Mouse (Mus musculus): ENCODE measurements around the gene Litaf. TPM values are rescaled to one million over a fixed set of nuclear protein-coding genes. Genes with fewer than 3 reads are reported as not detected.

The Litaf gene
- polyA plus RNA-seq, 1 experiment from 2014 or later, result 53.6 TPM

GRCm38 (mm10) chr16:11064341-11064740, 1.6 kb downstream of the Litaf start:
- Histone ChIP-seq H3K27ac (no peak overlapping the region), H3K9ac (0 out of 2 replicates have a peak overlapping the region, but pooled peaks have one; percentile 2), H3K9me3 (no peaks in the 10 kb centered on the region), H3K4me3 (replicated peaks) (no peak overlapping the region), H3K4me2 (no peak overlapping the region), H3K4me1 (peaks cover 53% of the 10 kb centered on the region), H3K27me3 (no peaks in the 10 kb centered on the region), H3K36me3 (replicated peaks) (no peaks in the 10 kb centered on the region)
- ATAC-seq (ENCODE audit: low FRiP score), result no peak
- WGBS, result 90% methylated on average over 4 of the region's 4 CpGs

- Histone ChIP-seq H3K27ac (peak overlapping the region; percentile 89), H3K27me3 (no peaks in the 10 kb centered on the region), H3K4me1 (peaks cover 41% of the 10 kb centered on the region), H3K4me3 (replicated peaks) (no peak overlapping the region), H3K36me3 (replicated peaks) (no peaks in the 10 kb centered on the region), H3K4me2 (peak overlapping the region; percentile 19; the same call in 1 of the 2 replicates), H3K9me3 (no peaks in the 10 kb centered on the region), H3K9ac (peak overlapping the region; percentile 34; the same call in 1 of the 2 replicates)
- ATAC-seq (ENCODE audit: low FRiP score), result no peak
- 16% methylated on average over 13 of the region's 13 CpGs for WGBS
These were observed 2.9 kb downstream of the Litaf start for GRCm38 (mm10) chr16:11062794-11063721.

- ATAC-seq (ENCODE audit: low FRiP score), result no peak
- no peak within 1 kb of the TSS for H3K4me3 ChIP-seq (replicated peaks)
- WGBS, result 86% methylated on average over 4 of the region's 4 CpGs
These were observed 5.3 kb downstream of the Litaf start, which contains the start of gene Snn for GRCm38 (mm10) chr16:11060645-11061044. Snn (plus strand) TSS chr16:11060945.

GRCm38 (mm10) chr16:11055916-11056315, 10.0 kb downstream of the Litaf start:
- H3K4me2 ChIP-seq, result no peak overlapping the region
- no peak for ATAC-seq (ENCODE audit: low FRiP score)

More at GRCm38 (mm10) chr16:11060645-11061044, 5.3 kb downstream of the Litaf start, which contains the start of gene Snn:
- no peak within 1 kb of the TSS for H3K9ac ChIP-seq
- peaks cover 27% of the 10 kb centered on the region for H3K4me1 ChIP-seq
- H3K27me3 ChIP-seq, result no peaks in the 10 kb centered on the region
- H3K9me3 ChIP-seq, result no peaks in the 10 kb centered on the region
- H3K36me3 ChIP-seq (replicated peaks), result no peaks in the 10 kb centered on the region
- no peak within 1 kb of the TSS for H3K27ac ChIP-seq
- no peak within 1 kb of the TSS for H3K4me2 ChIP-seq

GRCm38 (mm10) chr16:11054871-11055270, 11.1 kb downstream of the Litaf start:
- Histone ChIP-seq H3K4me1 (no peaks in the 10 kb centered on the region), H3K4me3 (replicated peaks) (no peak overlapping the region), H3K27me3 (no peaks in the 10 kb centered on the region), H3K9me3 (no peaks in the 10 kb centered on the region), H3K27ac (no peak overlapping the region), H3K4me2 (no peak overlapping the region), H3K36me3 (replicated peaks) (no peaks in the 10 kb centered on the region), H3K9ac (no peak overlapping the region)
- no peak for ATAC-seq (ENCODE audit: low FRiP score)
- WGBS, result 86% methylated on average over 6 of the region's 6 CpGs

More at GRCm38 (mm10) chr16:11055916-11056315, 10.0 kb downstream of the Litaf start:
- Histone ChIP-seq H3K27ac (no peak overlapping the region), H3K9ac (no peak overlapping the region), H3K36me3 (replicated peaks) (no peaks in the 10 kb centered on the region), H3K4me1 (no peaks in the 10 kb centered on the region), H3K4me3 (replicated peaks) (no peak overlapping the region), H3K9me3 (no peaks in the 10 kb centered on the region), H3K27me3 (no peaks in the 10 kb centered on the region)
- 68% methylated on average over 5 of the region's 5 CpGs for WGBS

GRCm38 (mm10) chr16:11054409-11054808, 11.5 kb downstream of the Litaf start:
- H3K27ac ChIP-seq, result no peak overlapping the region
- H3K9me3 ChIP-seq, result no peaks in the 10 kb centered on the region
- no peaks in the 10 kb centered on the region for H3K4me1 ChIP-seq
- no peaks in the 10 kb centered on the region for H3K27me3 ChIP-seq
- 67% methylated on average over 6 of the region's 6 CpGs for WGBS
- H3K36me3 ChIP-seq (replicated peaks), result no peaks in the 10 kb centered on the region
- no peak for ATAC-seq (ENCODE audit: low FRiP score)
- H3K9ac ChIP-seq, result no peak overlapping the region
- no peak overlapping the region for H3K4me3 ChIP-seq (replicated peaks)
- no peak overlapping the region for H3K4me2 ChIP-seq

- Histone ChIP-seq H3K36me3 (replicated peaks) (no peaks in the 10 kb centered on the region), H3K4me1 (no peaks in the 10 kb centered on the region), H3K9me3 (no peaks in the 10 kb centered on the region), H3K27ac (no peak overlapping the region), H3K4me2 (no peak overlapping the region), H3K9ac (no peak overlapping the region), H3K27me3 (no peaks in the 10 kb centered on the region), H3K4me3 (replicated peaks) (no peak overlapping the region)
- no peak for ATAC-seq (ENCODE audit: low FRiP score)
- WGBS, result 90% methylated on average over 11 of the region's 11 CpGs
These were observed 14.8 kb downstream of the Litaf start for GRCm38 (mm10) chr16:11051134-11051533.

GRCm38 (mm10) chr16:11050226-11050625, 15.7 kb downstream of the Litaf start:
- 93% methylated on average over 2 of the region's 2 CpGs for WGBS
- Histone ChIP-seq H3K9me3 (no peaks in the 10 kb centered on the region), H3K4me3 (replicated peaks) (no peak overlapping the region), H3K27ac (no peak overlapping the region), H3K4me2 (no peak overlapping the region), H3K4me1 (no peaks in the 10 kb centered on the region), H3K27me3 (no peaks in the 10 kb centered on the region), H3K9ac (no peak overlapping the region), H3K36me3 (replicated peaks) (no peaks in the 10 kb centered on the region)
- no peak for ATAC-seq (ENCODE audit: low FRiP score)

GRCm38 (mm10) chr16:11047130-11047529, 18.8 kb downstream of the Litaf start:
- Histone ChIP-seq H3K9ac (no peak overlapping the region), H3K27me3 (no peaks in the 10 kb centered on the region), H3K9me3 (no peaks in the 10 kb centered on the region), H3K4me1 (no peaks in the 10 kb centered on the region), H3K4me3 (replicated peaks) (no peak overlapping the region), H3K36me3 (replicated peaks) (no peaks in the 10 kb centered on the region), H3K27ac (no peak overlapping the region), H3K4me2 (no peak overlapping the region)
- WGBS, result 89% methylated on average over 7 of the region's 7 CpGs
- ATAC-seq (ENCODE audit: low FRiP score), result no peak

- H3K9me3 ChIP-seq, result no peaks in the 10 kb centered on the region
- H3K36me3 ChIP-seq (replicated peaks), result no peaks in the 10 kb centered on the region
- ATAC-seq (ENCODE audit: low FRiP score), result no peak
- no peak overlapping the region for H3K4me3 ChIP-seq (replicated peaks)
- H3K27ac ChIP-seq, result no peak overlapping the region
- no peak overlapping the region for H3K9ac ChIP-seq
- no peaks in the 10 kb centered on the region for H3K4me1 ChIP-seq
- no peak overlapping the region for H3K4me2 ChIP-seq
- H3K27me3 ChIP-seq, result no peaks in the 10 kb centered on the region
- WGBS, result 78% methylated on average over 7 of the region's 7 CpGs
These were observed 19.5 kb downstream of the Litaf start for GRCm38 (mm10) chr16:11046437-11046836.

GRCm38 (mm10) chr16:11043239-11043638, 22.7 kb downstream of the Litaf start:
- H3K4me1 ChIP-seq, result no peaks in the 10 kb centered on the region
- no peaks in the 10 kb centered on the region for H3K27me3 ChIP-seq
- no peak overlapping the region for H3K4me2 ChIP-seq
- H3K9ac ChIP-seq, result no peak overlapping the region
- 91% methylated on average over 5 of the region's 5 CpGs for WGBS
- no peaks in the 10 kb centered on the region for H3K36me3 ChIP-seq (replicated peaks)
- no peak overlapping the region for H3K4me3 ChIP-seq (replicated peaks)
- no peak overlapping the region for H3K27ac ChIP-seq
- ATAC-seq (ENCODE audit: low FRiP score), result no peak
- no peaks in the 10 kb centered on the region for H3K9me3 ChIP-seq

- H3K9ac ChIP-seq, result no peak overlapping the region
- peaks cover 4% of the 10 kb centered on the region; the same call in 1 of the 2 replicates for H3K4me1 ChIP-seq
- no peak for ATAC-seq (ENCODE audit: low FRiP score)
- WGBS, result 52% methylated on average over 2 of the region's 2 CpGs
- H3K4me3 ChIP-seq (replicated peaks), result no peak overlapping the region
- no peaks in the 10 kb centered on the region for H3K36me3 ChIP-seq (replicated peaks)
- H3K27ac ChIP-seq, result no peak overlapping the region
- H3K9me3 ChIP-seq, result no peaks in the 10 kb centered on the region
- no peak overlapping the region for H3K4me2 ChIP-seq
- no peaks in the 10 kb centered on the region for H3K27me3 ChIP-seq
These were observed 25.4 kb downstream of the Litaf start for GRCm38 (mm10) chr16:11040603-11041002.
